Mouse (Mus musculus): Measurements from ENCODE around the gene Atrn. TPM values are rescaled to one million over a fixed set of nuclear protein-coding genes. Genes with fewer than 3 reads are reported as not detected.
A peak's percentile ranks its signal among the peaks of the same experiment; 100 is the strongest.

Gene Atrn
- 29.6 and 30.7 TPM in 2 replicates for total RNA-seq (2021)
- long read RNA-seq, experiment 1, full-length matches to known transcripts = 4 of 14 reads
- long read RNA-seq, experiment 1, partial matches to known transcripts = 2 of 14 reads
- long read RNA-seq, experiment 1, other reads (novel, unspliced or antisense) = 8 of 14 reads
- long read RNA-seq, experiment 2, full-length matches to known transcripts = 2 of 16 reads
- long read RNA-seq, experiment 2, partial matches to known transcripts = 0 of 16 reads
- long read RNA-seq, experiment 2, other reads (novel, unspliced or antisense) = 14 of 16 reads

- DNase-seq = peak; percentile 97
Measured at GRCm38 (mm10) chr2:130905751-130906583, at the start of gene Atrn, which contains the start of gene 4930402H24Rik. TSS of gene Atrn (plus strand) at chr2:130906495. TSS of gene 4930402H24Rik (minus strand) at chr2:130906406.

- DNase-seq = no peak
Measured at GRCm38 (mm10) chr2:130862091-130862490, 44.2 kb upstream of the Atrn start.

GRCm38 (mm10) chr2:130870916-130871315 lies 35.4 kb upstream of the Atrn start:
- no peak for DNase-seq

GRCm38 (mm10) chr2:130877376-130877775 lies 28.9 kb upstream of the Atrn start:
- no peak for DNase-seq

- DNase-seq = no peak
Measured at GRCm38 (mm10) chr2:130886983-130887382, 19.3 kb upstream of the Atrn start.

- DNase-seq = no peak
Measured at GRCm38 (mm10) chr2:130887456-130887855, 18.8 kb upstream of the Atrn start.

GRCm38 (mm10) chr2:130896944-130897343 lies 9.4 kb upstream of the Atrn start:
- DNase-seq = no peak

GRCm38 (mm10) chr2:130897856-130898255 lies 8.4 kb upstream of the Atrn start:
- no peak for DNase-seq

GRCm38 (mm10) chr2:130898783-130899182 lies 7.5 kb upstream of the Atrn start:
- no peak for DNase-seq

GRCm38 (mm10) chr2:130906584-130907315 lies 455 bp downstream of the Atrn start:
- no peak for DNase-seq

- no peak for DNase-seq
Measured at GRCm38 (mm10) chr2:130911691-130912090, 5.4 kb downstream of the Atrn start.

- DNase-seq = no peak
Measured at GRCm38 (mm10) chr2:130914873-130915272, 8.6 kb downstream of the Atrn start.

GRCm38 (mm10) chr2:130916521-130917147 lies 10.3 kb downstream of the Atrn start:
- DNase-seq = peak; percentile 47

GRCm38 (mm10) chr2:130917686-130918085 lies 11.4 kb downstream of the Atrn start:
- no peak for DNase-seq

GRCm38 (mm10) chr2:130919062-130919593 lies 12.8 kb downstream of the Atrn start:
- DNase-seq = no peak

- no peak for DNase-seq
Measured at GRCm38 (mm10) chr2:130924950-130925349, 18.7 kb downstream of the Atrn start.

GRCm38 (mm10) chr2:130928031-130928430 lies 21.7 kb downstream of the Atrn start:
- no peak for DNase-seq

- DNase-seq = no peak
Measured at GRCm38 (mm10) chr2:130928530-130928929, 22.2 kb downstream of the Atrn start.

GRCm38 (mm10) chr2:130929994-130930393 lies 23.7 kb downstream of the Atrn start:
- no peak for DNase-seq

- peak; percentile 65 for DNase-seq
Measured at GRCm38 (mm10) chr2:130932865-130933264, 26.6 kb downstream of the Atrn start.

GRCm38 (mm10) chr2:130949781-130950180 lies 43.5 kb downstream of the Atrn start:
- no peak for DNase-seq

- DNase-seq = peak; percentile 88
Measured at GRCm38 (mm10) chr2:130950548-130950947, 44.3 kb downstream of the Atrn start.

Measured in adrenal gland, postnatal 14 days (tissue).